Mouse (Mus musculus) ES-E14 (cell line): Measurements from ENCODE around the gene Nfkb2. TPM values are rescaled to one million over a fixed set of nuclear protein-coding genes. Genes with fewer than 3 reads are reported as not detected.

Source experiments
- DNase-seq: peaks from one replicate; pipeline ENCODE4 v3.0.0-alpha.2; 2013; ENCODE audit warnings: low read depth, low spot score
- H3K27ac ChIP-seq: 2 replicates; pipeline ENCODE4 v1.5.1; 2012; ENCODE audit warnings: low read depth, mild to moderate bottlenecking, low read length, moderate library complexity, mixed read lengths; ENCODE audit not compliant: poor library complexity, insufficient read depth, severe bottlenecking
- H3K36me3 ChIP-seq: 2 replicates; pipeline ENCODE4 v1.6.1; 2012; ENCODE audit warnings: mild to moderate bottlenecking, low read length, moderate library complexity, mixed read lengths; ENCODE audit not compliant: control insufficient read depth, poor library complexity, insufficient read depth, severe bottlenecking
- H3K4me1 ChIP-seq, 2 experiments: fragments of 150-350 bp in 1 of 2; sonication (generic) in 1 of 2; 2 replicates each; pipeline ENCODE4 v1.6.1; 2012; ENCODE audit warnings: low read length in 2 of 2, mild to moderate bottlenecking in 1 of 2, mixed read lengths in 1 of 2; ENCODE audit not compliant: control insufficient read depth in 2 of 2, insufficient read depth in 2 of 2, poor library complexity in 1 of 2
- H3K4me3 ChIP-seq, 2 experiments: fragments of 150-350 bp in 1 of 2; sonication (generic) in 1 of 2; 2 replicates each; pipeline ENCODE4 v1.5.1; 2012; ENCODE audit warnings: low read length in 2 of 2, low read depth in 1 of 2, mild to moderate bottlenecking in 1 of 2, mixed read lengths in 1 of 2; ENCODE audit not compliant: insufficient read depth in 1 of 2, poor library complexity in 1 of 2, severe bottlenecking in 1 of 2
- H3K9ac ChIP-seq: 2 replicates; pipeline ENCODE4 v1.6.1; 2012; ENCODE audit warnings: low read depth, mild to moderate bottlenecking, low read length, mixed read lengths; ENCODE audit not compliant: poor library complexity, insufficient read depth, severe bottlenecking
- H3K9me3 ChIP-seq: fragments of 150-350 bp; sonication (generic); 2 replicates; pipeline ENCODE4 v1.6.1; 2012; ENCODE audit warnings: low read depth, mild to moderate bottlenecking, low read length; ENCODE audit not compliant: control insufficient read depth, insufficient read depth
- CHD2 ChIP-seq: IDR thresholded peaks from 2 replicates; pipeline ENCODE4 v1.6.1; 2014; ENCODE audit warnings: mild to moderate bottlenecking, low read depth, low read length, inconsistent platforms
- HCFC1 ChIP-seq: IDR thresholded peaks from 2 replicates; pipeline ENCODE4 v1.6.1; 2012; ENCODE audit warnings: low read length, inconsistent platforms, borderline replicate concordance; ENCODE audit not compliant: insufficient read depth
- MAFK ChIP-seq: IDR thresholded peaks from 2 replicates; pipeline ENCODE4 v1.6.1; 2014; ENCODE audit warnings: mild to moderate bottlenecking, low read depth, low read length, inconsistent platforms; ENCODE audit not compliant: insufficient read depth
- ZC3H11A ChIP-seq: IDR thresholded peaks from 2 replicates; pipeline ENCODE4 v1.6.1; 2012; ENCODE audit warnings: low read depth, mild to moderate bottlenecking, inconsistent platforms, low read length, borderline replicate concordance
- ZNF384 ChIP-seq: IDR thresholded peaks from 2 replicates; pipeline ENCODE4 v1.6.1; 2012; ENCODE audit warnings: low read depth, low read length, inconsistent platforms
- in situ Hi-C, 2 experiments: fragments of 600-800 bp; cut with MboI; formaldehyde crosslinking; loops; one replicate each; pipeline ENCODE4 v1.15.1; 2025; ENCODE audit warnings: low sequenced_read_pairs in 2 of 2, inconsistent platforms in 1 of 2; ENCODE audit not compliant: unreplicated experiment in 2 of 2
- total RNA-seq: library from RNA; depleted of rRNA; stranded (reverse); fragments of 300-350 nt; gene quantifications from 2 replicates; pipeline ENCODE4 v1.2.3, GENCODE M21; 2012

The Nfkb2 gene
- total RNA-seq, 1 experiment: 13.0 TPM

- Histone ChIP-seq H3K4me1 (peaks cover 3 to 7% of the 10 kb centered on the region in 2 experiments; a peak in 2 of 4 replicates), H3K36me3 (peaks cover 12% of the 10 kb centered on the region; the same call in 1 of the 2 replicates), H3K27ac (no peak overlapping the region), H3K9me3 (no peaks in the 10 kb centered on the region), H3K9ac (no peak overlapping the region), H3K4me3 (no peak overlapping the region)
- DNase-seq: no peak
- in situ Hi-C loops: no loop called here
- TF ChIP-seq ZNF384 (no peak), ZC3H11A (no peak), CHD2 (no peak), HCFC1 (no peak), MAFK (no peak)
Observed at GRCm38 (mm10) chr19:46332721-46333339, 28.7 kb downstream of the Nfkb2 start.

GRCm38 (mm10) chr19:46333906-46334305, 29.8 kb downstream of the Nfkb2 start:
- H3K27ac ChIP-seq: no peak overlapping the region
- no peak for TF ChIP-seq ZNF384
- TF ChIP-seq HCFC1: no peak
- no peak for TF ChIP-seq MAFK
- no peak for TF ChIP-seq ZC3H11A
- TF ChIP-seq CHD2: no peak
- H3K4me1 ChIP-seq: peaks cover 4 to 7% of the 10 kb centered on the region in 2 experiments; a peak in 2 of 4 replicates
- H3K9me3 ChIP-seq: no peaks in the 10 kb centered on the region
- no peak overlapping the region for H3K9ac ChIP-seq
- no peak for DNase-seq
- H3K36me3 ChIP-seq: peaks cover 12% of the 10 kb centered on the region; the same call in 1 of the 2 replicates
- in situ Hi-C loops: no loop called here
- H3K4me3 ChIP-seq: no peak overlapping the region

DNA sequence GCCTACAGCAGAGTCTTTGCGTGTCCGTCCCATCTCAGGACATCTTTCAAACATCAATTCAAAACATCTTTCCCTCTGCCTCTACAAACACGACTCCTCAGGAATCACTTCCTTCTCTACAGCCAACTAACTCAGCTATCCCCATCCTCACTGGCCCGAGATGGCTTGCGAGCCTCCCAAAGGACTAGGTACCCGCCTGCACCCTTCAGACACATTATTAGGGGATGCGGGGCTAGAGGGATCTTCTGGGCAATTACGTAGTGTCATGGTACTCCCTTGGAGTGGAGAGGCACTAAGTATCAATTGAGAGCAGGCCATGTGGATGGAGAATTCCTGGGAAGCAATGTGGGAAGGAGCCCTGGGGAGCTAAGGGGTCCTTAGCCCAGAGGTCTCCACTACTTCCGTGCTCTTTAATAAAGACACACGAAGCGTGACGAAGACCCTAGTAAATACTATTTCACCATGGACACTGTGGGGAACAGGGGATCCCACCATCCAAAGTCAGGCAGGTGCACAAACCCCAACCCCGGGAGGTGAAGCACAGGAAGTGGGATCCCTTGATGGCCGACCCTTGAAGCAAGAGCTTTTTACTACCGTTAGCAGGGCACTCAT, 33.7 kb downstream of the Nfkb2 start:
- H3K9me3 ChIP-seq: no peaks in the 10 kb centered on the region
- H3K36me3 ChIP-seq: no peaks in the 10 kb centered on the region; the same call in 1 of the 2 replicates
- no peak for TF ChIP-seq HCFC1
- TF ChIP-seq ZC3H11A: no peak
- no peak for TF ChIP-seq ZNF384
- no peak for TF ChIP-seq MAFK
- TF ChIP-seq CHD2: no peak
- in situ Hi-C loops: no loop called here
- H3K4me3 ChIP-seq: peak overlapping the region; percentile 78 to 93
- peaks cover 7 to 10% of the 10 kb centered on the region in 2 experiments; a peak in 2 of 4 replicates for H3K4me1 ChIP-seq
- no peak for DNase-seq
- peak overlapping the region; percentile 93 for H3K9ac ChIP-seq
- peak overlapping the region; percentile 38; the same call in 1 of the 2 replicates for H3K27ac ChIP-seq

DNA sequence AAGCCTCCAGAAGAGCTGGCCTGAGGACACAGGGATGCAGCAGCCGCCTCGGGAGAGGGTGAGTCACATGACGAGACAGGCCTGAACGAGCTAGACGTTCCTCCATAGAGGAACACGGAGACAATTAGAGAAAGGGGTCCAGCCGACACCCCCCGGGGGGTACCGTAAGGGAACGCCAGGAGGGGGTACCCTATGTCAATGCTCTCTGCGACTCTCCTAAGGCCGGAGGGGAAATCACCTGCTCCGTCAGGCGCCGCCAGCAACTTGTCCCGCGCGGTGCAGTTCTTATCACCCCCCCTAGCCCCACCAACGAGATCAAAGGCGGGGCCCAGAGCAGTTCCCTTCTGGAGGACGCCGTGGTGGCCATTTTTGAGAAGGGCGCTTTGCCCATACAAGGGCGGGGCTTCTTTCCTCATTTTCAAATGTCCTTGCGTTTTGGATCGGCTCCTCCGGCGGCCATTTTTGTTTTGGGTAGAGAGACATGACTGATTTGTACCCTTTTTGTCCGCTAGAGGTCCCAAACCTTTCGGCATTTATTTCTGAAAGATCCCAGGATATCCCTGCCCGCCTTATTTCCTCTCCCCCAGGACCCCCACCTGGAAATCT, 34.3 kb downstream of the Nfkb2 start, which contains the start of gene Cuedc2:
Gene Cuedc2, minus strand, starts transcription at position 372 of the 606 bp plus-strand sequence.
- peak; percentile 96 for DNase-seq
- in situ Hi-C loops: no loop called here
- no peaks in the 10 kb centered on the region for H3K9me3 ChIP-seq

More for the DNA sequence above, 34.3 kb downstream of the Nfkb2 start, which contains the start of gene Cuedc2:
- Histone ChIP-seq H3K27ac (peak within 1 kb of the TSS; percentile 38; the same call in 1 of the 2 replicates), H3K9ac (peak within 1 kb of the TSS; percentile 93), H3K36me3 (no peaks in the 10 kb centered on the region; the same call in 1 of the 2 replicates), H3K4me1 (peaks cover 7 to 10% of the 10 kb centered on the region in 2 experiments; a peak in 2 of 4 replicates), H3K4me3 (peak within 1 kb of the TSS; percentile 78 to 93)
- TF ChIP-seq MAFK (0 out of 2 replicates have a peak, but pooled peaks have one; percentile 10), HCFC1 (peak; percentile 94), CHD2 (0 out of 2 replicates have a peak, but pooled peaks have one; percentile 33), ZNF384 (no peak), ZC3H11A (0 out of 2 replicates have a peak, but pooled peaks have one; percentile 8)
